Mouse (Mus musculus): Measurements from ENCODE around the gene Il18. TPM values are rescaled to one million over a fixed set of nuclear protein-coding genes. Genes with fewer than 3 reads are reported as not detected.

The Il18 gene
- total and polyA plus RNA-seq, 3 experiments: not detected

GRCm38 (mm10) chr9:50580370-50580769, 25.7 kb downstream of the Il18 start:
- Histone ChIP-seq H3K4me3 (ENCODE audit: control insufficient read depth in 1 of 2, insufficient read depth in 1 of 2, low read depth in 2 of 2, low read length in 2 of 2) (no peak overlapping the region), H3K27ac (ENCODE audit: control insufficient read depth, low read depth, low read length) (no peak overlapping the region), H3K9me3 (replicated peaks; ENCODE audit: insufficient read depth, low read length) (no peaks in the 10 kb centered on the region), H3K4me1 (ENCODE audit: control insufficient read depth in 1 of 2, insufficient read depth in 2 of 2, low read length in 2 of 2) (no peaks in the 10 kb centered on the region), H3K79me2 (ENCODE audit: control insufficient read depth, insufficient read depth, low read length, poor library complexity) (no peaks in the 10 kb centered on the region), H3K9ac (ENCODE audit: control insufficient read depth, low read depth, low read length, poor library complexity, severe bottlenecking) (no peak overlapping the region), H3K27me3 (ENCODE audit: control insufficient read depth in 1 of 2, insufficient read depth in 2 of 2, low read length in 2 of 2) (peaks cover 21 to 25% of the 10 kb centered on the region in 2 experiments), H3K36me3 (ENCODE audit: control insufficient read depth in 1 of 2, insufficient read depth in 2 of 2, low read length in 2 of 2) (no peaks in the 10 kb centered on the region)
- TF ChIP-seq TAL1 (IDR thresholded peaks at IDR 0.05; ENCODE audit: low read length) (no peak), BHLHE40 (IDR thresholded peaks at IDR 0.05; ENCODE audit: borderline replicate concordance, low read depth, low read length) (no peak), RAD21 (IDR thresholded peaks at IDR 0.05; ENCODE audit: low read depth, low read length) (no peak), MYC (IDR thresholded peaks at IDR 0.05; ENCODE audit: low read depth, low read length) (no peak), NRF1 (IDR thresholded peaks at IDR 0.05; ENCODE audit: insufficient read depth, low read depth, low read length, poor library complexity, severe bottlenecking) (no peak), USF1 (IDR thresholded peaks at IDR 0.05; ENCODE audit: low read depth, low read length) (no peak), NELFE (IDR thresholded peaks at IDR 0.05; ENCODE audit: low read depth, low read length) (no peak), MEF2A (IDR thresholded peaks at IDR 0.05; ENCODE audit: extremely low read depth, insufficient replicate concordance, low read depth, low read length, poor library complexity, severe bottlenecking) (no peak), MAX (IDR thresholded peaks at IDR 0.05; ENCODE audit: low read length) (no peak), HCFC1 (IDR thresholded peaks at IDR 0.05; ENCODE audit: low read depth, low read length) (no peak)
- DNase-seq (ENCODE audit: low read depth, low spot score): no peak

DNA sequence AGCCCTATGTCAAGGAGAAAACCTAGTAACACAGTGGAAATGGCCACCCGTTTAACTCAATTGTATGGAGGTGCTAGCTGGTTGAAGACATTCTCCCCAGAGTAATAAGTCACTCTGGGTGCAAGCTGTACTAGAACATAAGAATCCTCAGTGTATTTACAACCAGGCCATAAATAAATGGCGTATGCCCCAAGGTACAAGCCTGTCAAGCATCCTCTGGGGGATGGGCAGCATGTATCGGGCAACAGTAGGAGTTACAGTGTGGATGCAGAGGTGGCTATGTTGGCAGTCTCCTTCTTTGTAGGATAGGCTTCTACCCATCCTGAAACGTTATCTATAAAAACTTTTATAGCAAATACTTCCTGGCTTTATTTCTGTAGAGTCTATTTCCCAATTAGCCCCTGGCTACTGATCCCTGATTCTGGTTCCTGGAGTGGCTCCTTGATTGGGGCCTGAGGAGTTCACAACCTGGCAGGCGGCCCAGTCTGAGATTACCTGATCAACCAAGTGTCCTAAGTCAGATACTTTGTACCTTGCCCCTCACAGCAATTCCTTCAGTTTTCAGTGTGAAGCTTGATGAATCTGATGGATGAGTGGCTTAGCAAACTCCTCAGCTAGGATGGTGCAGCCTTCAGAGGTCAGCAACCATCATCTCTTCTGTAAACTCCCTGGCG, 30.7 kb downstream of the Il18 start:
- Histone ChIP-seq H3K79me2 (ENCODE audit: control insufficient read depth, insufficient read depth, low read length, poor library complexity) (no peaks in the 10 kb centered on the region), H3K9me3 (replicated peaks; ENCODE audit: insufficient read depth, low read length) (no peaks in the 10 kb centered on the region), H3K36me3 (ENCODE audit: control insufficient read depth in 1 of 2, insufficient read depth in 2 of 2, low read length in 2 of 2) (no peaks in the 10 kb centered on the region), H3K27ac (ENCODE audit: control insufficient read depth, low read depth, low read length) (no peak overlapping the region), H3K4me3 (ENCODE audit: control insufficient read depth in 1 of 2, insufficient read depth in 1 of 2, low read depth in 2 of 2, low read length in 2 of 2) (no peak overlapping the region), H3K27me3 (ENCODE audit: control insufficient read depth in 1 of 2, insufficient read depth in 2 of 2, low read length in 2 of 2) (peaks cover 11 to 17% of the 10 kb centered on the region in 2 experiments), H3K4me1 (ENCODE audit: control insufficient read depth in 1 of 2, insufficient read depth in 2 of 2, low read length in 2 of 2) (no peaks in the 10 kb centered on the region), H3K9ac (ENCODE audit: control insufficient read depth, low read depth, low read length, poor library complexity, severe bottlenecking) (no peak overlapping the region)
- no peak for TF ChIP-seq UBTF (IDR thresholded peaks at IDR 0.05; ENCODE audit: borderline replicate concordance, insufficient read depth, low read depth, low read length)
- no peak for TF ChIP-seq EP300 (IDR thresholded peaks at IDR 0.05; ENCODE audit: low read depth in 1 of 2, low read length in 2 of 2)
- no peak for TF ChIP-seq RAD21 (IDR thresholded peaks at IDR 0.05; ENCODE audit: low read depth, low read length)
- no peak for TF ChIP-seq MYB (IDR thresholded peaks at IDR 0.05; ENCODE audit: low read depth, low read length)
- no peak for TF ChIP-seq ZC3H11A (IDR thresholded peaks at IDR 0.05; ENCODE audit: low read depth, low read length)
- no peak for TF ChIP-seq RCOR1 (IDR thresholded peaks at IDR 0.05; ENCODE audit: low read depth, low read length)
- no peak for TF ChIP-seq E2F4 (IDR thresholded peaks at IDR 0.05; ENCODE audit: borderline replicate concordance, low read depth, low read length)
- no peak for TF ChIP-seq ZMIZ1 (IDR thresholded peaks at IDR 0.05; ENCODE audit: low read depth, low read length)
- no peak for TF ChIP-seq POLR2A (IDR thresholded peaks at IDR 0.05; ENCODE audit: control insufficient read depth in 1 of 2, insufficient read depth in 1 of 2, low read depth in 1 of 2, low read length in 2 of 2, poor library complexity in 1 of 2)
- no peak for TF ChIP-seq BHLHE40 (IDR thresholded peaks at IDR 0.05; ENCODE audit: borderline replicate concordance, low read depth, low read length)
- no peak for TF ChIP-seq CTCF (IDR thresholded peaks at IDR 0.05 in 2 of 3, conservative IDR thresholded peaks at IDR 0.05 in 1 of 3; ENCODE audit: control insufficient read depth in 1 of 3, insufficient read depth in 1 of 3, low read depth in 2 of 3, low read length in 3 of 3, poor library complexity in 1 of 3, severe bottlenecking in 1 of 3)
- no peak for TF ChIP-seq USF2 (IDR thresholded peaks at IDR 0.05; ENCODE audit: borderline replicate concordance in 1 of 2, insufficient read depth in 1 of 2, low read depth in 1 of 2, low read length in 2 of 2)
- TF ChIP-seq NRF1 (IDR thresholded peaks at IDR 0.05; ENCODE audit: insufficient read depth, low read depth, low read length, poor library complexity, severe bottlenecking): no peak
- TF ChIP-seq MYC (IDR thresholded peaks at IDR 0.05; ENCODE audit: low read depth, low read length): no peak
- no peak for TF ChIP-seq HCFC1 (IDR thresholded peaks at IDR 0.05; ENCODE audit: low read depth, low read length)
- no peak for TF ChIP-seq KAT2A (conservative IDR thresholded peaks at IDR 0.05; ENCODE audit: low read depth, low read length)
- no peak for TF ChIP-seq TAL1 (IDR thresholded peaks at IDR 0.05; ENCODE audit: low read length)
- no peak for DNase-seq (ENCODE audit: low read depth, low spot score)

Data from MEL (cell line).